Mouse (Mus musculus) lung, postnatal 0 days (tissue): Measurements from ENCODE around the gene Zbtb8b.

Source experiments
- CTCF ChIP-seq: IDR thresholded peaks from 2 replicates; pipeline ENCODE4 v1.5.1; 2016; ENCODE audit warnings: antibody characterized with exemption, mild to moderate bottlenecking
- EP300 ChIP-seq: IDR thresholded peaks from 2 replicates; pipeline ENCODE4 v1.6.1; 2016; ENCODE audit warnings: antibody characterized with exemption, mild to moderate bottlenecking, control low read depth

- TF ChIP-seq CTCF (no peak), EP300 (no peak)
Measured at GRCm38 (mm10) chr4:129456126-129456525, 15.5 kb upstream of the Zbtb8b start.
